Mouse (Mus musculus): ENCODE data around the gene Fam117a. TPM values are rescaled to one million over a fixed set of nuclear protein-coding genes. Genes with fewer than 3 reads are reported as not detected.

Fam117a gene
- polyA plus RNA-seq, 1 experiment = 14.3 TPM

DNA sequence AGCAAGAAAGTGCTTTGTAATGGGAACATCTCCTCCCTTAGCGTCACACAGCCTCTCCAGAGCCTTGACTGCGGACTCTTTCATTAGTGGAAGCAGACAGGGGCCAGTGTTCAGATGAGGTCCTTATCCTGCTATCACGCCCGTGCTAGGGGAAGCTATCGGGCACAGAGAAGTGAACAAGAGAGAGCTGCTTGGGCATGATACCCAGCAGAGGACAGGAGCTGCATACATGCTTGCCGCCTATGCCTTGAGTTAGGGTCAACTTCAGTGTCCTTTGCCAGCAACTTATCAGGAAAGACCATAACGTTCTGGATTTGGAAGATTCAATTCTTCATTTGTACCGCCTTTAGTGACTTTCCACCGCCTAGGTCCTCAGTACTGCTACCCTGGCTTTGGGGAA is 3.0 kb upstream of the Fam117a start:
- Histone ChIP-seq H3K27me3 (ENCODE audit: control insufficient read depth, insufficient read depth, low read length) (no peaks in the 10 kb centered on the region; the same call in 1 of the 2 replicates), H3K4me1 (ENCODE audit: control insufficient read depth, insufficient read depth, low read length) (no peaks in the 10 kb centered on the region), H3K4me3 (replicated peaks; ENCODE audit: insufficient read depth, low read depth, low read length) (no peak overlapping the region), H3K27ac (ENCODE audit: insufficient read depth, low read length) (no peak overlapping the region)
- no peak for DNase-seq
- TF ChIP-seq POLR2A (IDR thresholded peaks at IDR 0.05; ENCODE audit: borderline replicate concordance, insufficient read depth, low read length) = no peak
- no peak for TF ChIP-seq CTCF (IDR thresholded peaks at IDR 0.05; ENCODE audit: borderline replicate concordance, insufficient read depth, low read depth, low read length)
- WGBS = 90% methylated on average over 9 of the region's 9 CpGs

DNA sequence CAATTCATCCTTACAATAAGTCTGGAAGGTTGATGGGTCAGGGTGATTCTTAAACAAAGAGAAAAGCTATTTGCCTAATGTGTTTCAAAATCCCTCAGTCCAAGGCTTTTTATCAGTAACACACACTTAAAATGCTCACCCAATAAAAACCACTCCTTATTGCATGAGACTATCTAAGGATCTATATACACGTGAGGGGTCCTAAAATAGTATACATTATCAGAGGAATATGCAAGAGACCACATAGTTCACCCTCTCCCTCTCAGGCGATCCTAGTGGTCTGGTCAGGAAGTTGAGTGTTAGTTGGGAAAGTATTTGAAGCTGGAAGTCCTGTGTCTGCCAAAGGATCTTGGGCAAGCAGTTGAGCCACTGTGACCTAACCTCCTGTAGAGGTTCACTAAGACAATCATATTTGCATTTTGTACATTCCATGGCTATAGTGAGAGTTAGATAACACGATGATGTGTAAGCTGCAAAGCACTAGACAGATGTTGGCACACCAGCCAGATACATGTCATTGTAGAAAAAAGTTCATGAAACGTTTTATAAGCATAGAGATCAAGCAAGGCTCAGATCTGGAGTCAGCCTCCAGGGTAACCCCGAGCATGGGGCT is 2.3 kb upstream of the Fam117a start:
- WGBS = 68% methylated on average over 5 of the region's 5 CpGs
- TF ChIP-seq CTCF (IDR thresholded peaks at IDR 0.05; ENCODE audit: borderline replicate concordance, insufficient read depth, low read depth, low read length) (no peak), POLR2A (IDR thresholded peaks at IDR 0.05; ENCODE audit: borderline replicate concordance, insufficient read depth, low read length) (no peak)
- DNase-seq = no peak
- Histone ChIP-seq H3K27ac (ENCODE audit: insufficient read depth, low read length) (no peak overlapping the region), H3K27me3 (ENCODE audit: control insufficient read depth, insufficient read depth, low read length) (no peaks in the 10 kb centered on the region; the same call in 1 of the 2 replicates), H3K4me3 (replicated peaks; ENCODE audit: insufficient read depth, low read depth, low read length) (no peak overlapping the region), H3K4me1 (ENCODE audit: control insufficient read depth, insufficient read depth, low read length) (no peaks in the 10 kb centered on the region)

DNA sequence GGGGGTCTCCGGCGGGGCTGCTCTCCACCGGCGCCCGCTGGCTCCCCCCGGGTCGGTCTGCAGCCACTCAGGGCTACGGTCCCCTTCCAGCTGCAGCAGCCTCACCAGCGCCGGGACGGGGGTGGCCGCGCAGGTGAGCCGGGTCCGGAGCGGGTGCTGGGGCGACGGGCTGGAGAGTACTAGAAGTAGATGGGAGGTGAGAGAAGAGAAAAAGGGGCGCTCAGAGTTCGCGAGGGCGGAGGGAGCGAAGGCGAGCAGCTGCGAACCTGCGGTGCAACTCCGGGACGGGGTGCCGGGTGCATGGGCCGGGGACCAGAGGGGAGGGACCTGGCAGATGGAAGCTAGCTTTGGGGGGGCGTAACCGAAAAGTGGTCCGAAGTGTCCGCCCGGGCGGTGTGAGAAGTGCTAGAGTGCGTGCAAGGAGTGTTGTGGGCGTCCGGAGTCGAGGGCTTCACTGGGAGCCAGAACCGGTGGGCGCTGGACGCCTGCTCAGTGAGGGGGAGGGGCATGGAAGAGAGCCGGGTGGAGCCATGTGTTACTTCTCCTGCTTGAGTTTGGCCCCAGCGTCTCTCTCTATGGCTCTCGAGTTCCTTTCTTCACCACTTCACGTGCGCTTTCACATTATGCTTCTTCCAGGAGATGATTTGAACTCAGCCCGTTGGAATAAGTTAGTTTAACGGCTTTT is 453 bp downstream of the Fam117a start:
- Histone ChIP-seq H3K27ac (ENCODE audit: insufficient read depth, low read length) (no peak overlapping the region), H3K27me3 (ENCODE audit: control insufficient read depth, insufficient read depth, low read length) (no peaks in the 10 kb centered on the region; the same call in 1 of the 2 replicates), H3K4me3 (replicated peaks; ENCODE audit: insufficient read depth, low read depth, low read length) (peak overlapping the region; percentile 39), H3K4me1 (ENCODE audit: control insufficient read depth, insufficient read depth, low read length) (no peaks in the 10 kb centered on the region)
- peak; percentile 12 to 17 for DNase-seq
- TF ChIP-seq CTCF (IDR thresholded peaks at IDR 0.05; ENCODE audit: borderline replicate concordance, insufficient read depth, low read depth, low read length) (no peak), POLR2A (IDR thresholded peaks at IDR 0.05; ENCODE audit: borderline replicate concordance, insufficient read depth, low read length) (no peak)
- 1% methylated on average over 50 of the region's 50 CpGs for WGBS

DNA sequence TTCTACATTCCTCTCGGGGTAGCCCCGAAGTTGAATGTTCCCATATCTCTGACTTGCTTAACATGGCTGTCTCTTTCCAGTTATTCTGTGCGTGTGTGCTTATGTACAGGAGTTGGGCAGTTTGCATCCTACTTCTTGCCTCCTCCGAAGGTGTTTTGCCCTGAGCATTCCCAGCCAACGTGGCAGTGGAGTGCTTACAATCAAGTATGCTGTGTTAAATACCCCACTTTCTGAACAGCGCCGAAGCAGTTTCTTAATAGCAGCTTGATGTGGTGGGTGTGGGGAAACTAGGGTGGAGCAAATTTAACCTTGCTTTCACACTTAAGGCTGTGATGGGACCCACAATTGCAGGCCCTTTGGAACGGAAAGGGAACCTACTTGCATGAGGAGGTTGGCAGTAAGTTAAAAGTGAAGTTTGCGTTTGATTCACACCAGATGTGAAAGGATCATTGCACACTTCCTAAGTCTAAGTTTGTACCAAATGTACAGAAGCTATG is 1.1 kb downstream of the Fam117a start:
- no peak for TF ChIP-seq CTCF (IDR thresholded peaks at IDR 0.05; ENCODE audit: borderline replicate concordance, insufficient read depth, low read depth, low read length)
- TF ChIP-seq POLR2A (IDR thresholded peaks at IDR 0.05; ENCODE audit: borderline replicate concordance, insufficient read depth, low read length) = no peak
- 43% methylated on average over 9 of the region's 9 CpGs for WGBS
- Histone ChIP-seq H3K27ac (ENCODE audit: insufficient read depth, low read length) (no peak overlapping the region), H3K4me1 (ENCODE audit: control insufficient read depth, insufficient read depth, low read length) (no peaks in the 10 kb centered on the region), H3K4me3 (replicated peaks; ENCODE audit: insufficient read depth, low read depth, low read length) (no peak overlapping the region), H3K27me3 (ENCODE audit: control insufficient read depth, insufficient read depth, low read length) (no peaks in the 10 kb centered on the region; the same call in 1 of the 2 replicates)
- no peak for DNase-seq

DNA sequence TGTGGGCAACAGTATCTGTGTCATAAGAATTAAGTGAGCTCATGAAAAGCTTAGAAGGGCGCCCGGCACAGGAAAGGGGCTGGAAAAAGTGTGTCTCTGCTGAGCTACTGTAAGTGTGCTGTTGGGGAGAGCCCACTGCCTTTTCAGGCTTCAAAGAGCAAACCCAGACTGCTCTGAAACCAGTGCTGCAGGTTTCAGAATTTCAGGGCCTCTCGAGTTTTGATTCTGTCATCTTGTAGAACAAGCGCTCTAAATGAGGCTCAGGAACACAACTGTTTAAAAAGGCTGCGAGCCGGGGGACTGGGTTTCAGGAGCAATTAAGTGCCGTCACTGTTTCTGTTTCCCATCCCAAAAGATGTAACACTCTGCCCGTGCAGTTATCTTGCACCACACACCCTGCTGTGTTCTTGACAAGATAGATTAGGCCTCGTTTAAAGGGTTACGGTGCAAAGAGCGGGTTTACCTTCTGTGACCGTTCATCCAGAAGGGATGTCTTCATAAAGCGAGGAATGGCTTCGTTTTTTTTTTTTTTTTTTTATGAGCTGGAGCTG is 2.7 kb downstream of the Fam117a start:
- TF ChIP-seq CTCF (IDR thresholded peaks at IDR 0.05; ENCODE audit: borderline replicate concordance, insufficient read depth, low read depth, low read length) (no peak), POLR2A (IDR thresholded peaks at IDR 0.05; ENCODE audit: borderline replicate concordance, insufficient read depth, low read length) (no peak)
- 35% methylated on average over 14 of the region's 14 CpGs for WGBS
- Histone ChIP-seq H3K27ac (ENCODE audit: insufficient read depth, low read length) (no peak overlapping the region), H3K27me3 (ENCODE audit: control insufficient read depth, insufficient read depth, low read length) (no peaks in the 10 kb centered on the region; the same call in 1 of the 2 replicates), H3K4me3 (replicated peaks; ENCODE audit: insufficient read depth, low read depth, low read length) (no peak overlapping the region), H3K4me1 (ENCODE audit: control insufficient read depth, insufficient read depth, low read length) (no peaks in the 10 kb centered on the region)
- no peak for DNase-seq

DNA sequence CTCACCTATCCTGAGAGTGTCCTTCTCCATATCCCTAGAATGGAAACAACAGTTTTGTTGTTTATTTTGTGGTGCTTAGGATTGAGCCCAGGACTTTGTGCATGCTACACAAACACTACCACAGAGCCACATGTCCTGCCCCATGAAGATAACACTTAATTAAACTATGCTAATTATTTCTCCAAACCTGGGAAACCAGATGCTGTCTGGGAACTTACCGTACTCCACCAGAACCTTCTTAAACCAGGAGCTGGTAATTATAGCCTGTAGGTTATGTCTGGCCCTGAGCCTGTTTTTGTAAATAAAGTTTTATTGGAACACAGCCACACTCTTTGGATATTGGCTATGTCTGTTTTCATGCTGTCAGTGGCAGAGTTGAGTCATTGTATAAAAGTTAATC is 3.4 kb downstream of the Fam117a start:
- no peak for TF ChIP-seq POLR2A (IDR thresholded peaks at IDR 0.05; ENCODE audit: borderline replicate concordance, insufficient read depth, low read length)
- no peak for TF ChIP-seq CTCF (IDR thresholded peaks at IDR 0.05; ENCODE audit: borderline replicate concordance, insufficient read depth, low read depth, low read length)
- no peak for DNase-seq
- WGBS = 74% methylated on average over 1 of the region's 1 CpGs

DNA sequence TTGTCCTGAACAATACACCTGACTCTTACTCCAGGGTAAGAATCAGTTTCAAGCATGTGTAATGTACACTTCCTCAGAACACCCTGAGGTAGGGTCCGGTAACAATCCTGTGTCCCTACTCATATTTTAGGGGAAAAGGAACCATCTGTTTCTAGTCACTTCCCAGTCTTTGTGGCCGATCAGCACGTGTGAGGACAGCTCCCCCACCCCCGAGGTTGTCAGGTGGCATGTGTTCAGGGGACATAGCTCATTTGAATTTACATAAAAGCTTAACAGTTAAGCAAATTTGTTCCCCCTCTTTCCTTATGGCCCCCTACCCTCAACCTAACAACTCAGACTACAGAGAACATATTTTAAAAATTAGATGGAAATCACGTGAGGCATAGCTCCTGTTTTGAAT is 3.8 kb downstream of the Fam117a start:
- Histone ChIP-seq H3K4me1 (ENCODE audit: control insufficient read depth, insufficient read depth, low read length) (no peaks in the 10 kb centered on the region), H3K27me3 (ENCODE audit: control insufficient read depth, insufficient read depth, low read length) (no peaks in the 10 kb centered on the region; the same call in 1 of the 2 replicates), H3K4me3 (replicated peaks; ENCODE audit: insufficient read depth, low read depth, low read length) (no peak overlapping the region), H3K27ac (ENCODE audit: insufficient read depth, low read length) (no peak overlapping the region)
- no peak for TF ChIP-seq CTCF (IDR thresholded peaks at IDR 0.05; ENCODE audit: borderline replicate concordance, insufficient read depth, low read depth, low read length)
- no peak for TF ChIP-seq POLR2A (IDR thresholded peaks at IDR 0.05; ENCODE audit: borderline replicate concordance, insufficient read depth, low read length)
- DNase-seq = no peak
- WGBS = 58% methylated on average over 5 of the region's 5 CpGs

More for the DNA sequence above, 3.4 kb downstream of the Fam117a start:
- no peaks in the 10 kb centered on the region for H3K4me1 ChIP-seq (ENCODE audit: control insufficient read depth, insufficient read depth, low read length)
- H3K4me3 ChIP-seq (replicated peaks; ENCODE audit: insufficient read depth, low read depth, low read length) = no peak overlapping the region
- H3K27ac ChIP-seq (ENCODE audit: insufficient read depth, low read length) = no peak overlapping the region
- H3K27me3 ChIP-seq (ENCODE audit: control insufficient read depth, insufficient read depth, low read length) = no peaks in the 10 kb centered on the region; the same call in 1 of the 2 replicates

Data from cerebellum, adult 2 months (tissue).